Mouse (Mus musculus) neural tube, embryonic 13.5 days (tissue): ENCODE measurements around the gene Phka1. TPM values are rescaled to one million over a fixed set of nuclear protein-coding genes. Genes with fewer than 3 reads are reported as not detected.
"Not testable (repeated sequence)": the region's sequence is repeated elsewhere in the genome, so short reads cannot be mapped to it uniquely, and the experiment has no call there.

Source experiments
- ATAC-seq: fragments of 200-750 bp; cut with Nextera tagmentation; 2 replicates; pipeline ENCODE4 v1.8.0; 2017; ENCODE audit warnings: low read depth, mild to moderate bottlenecking, moderate TSS enrichment, moderate library complexity
- H3K27ac ChIP-seq: fragments of 300-500 bp; sonication (generic); replicated peaks from 2 replicates; pipeline ENCODE4 v1.5.1; 2015; ENCODE audit warnings: moderate library complexity, mild to moderate bottlenecking, inconsistent platforms
- H3K27me3 ChIP-seq: fragments of 300-500 bp; sonication (generic); 2 replicates; pipeline ENCODE4 v1.6.1; 2015; ENCODE audit warnings: mild to moderate bottlenecking, inconsistent platforms
- H3K36me3 ChIP-seq: fragments of 300-500 bp; sonication (generic); 2 replicates; pipeline ENCODE4 v1.6.1; 2015; ENCODE audit warnings: mild to moderate bottlenecking, inconsistent platforms
- H3K4me1 ChIP-seq: fragments of 300-500 bp; sonication (generic); replicated peaks from 2 replicates; pipeline ENCODE4 v1.6.1; 2015; ENCODE audit warnings: inconsistent platforms
- H3K4me2 ChIP-seq: fragments of 300-500 bp; sonication (generic); 2 replicates; pipeline ENCODE4 v1.6.1; 2015; ENCODE audit warnings: inconsistent platforms, mild to moderate bottlenecking, moderate library complexity
- H3K4me3 ChIP-seq: fragments of 300-500 bp; sonication (generic); 2 replicates; pipeline ENCODE4 v1.5.1; 2015; ENCODE audit warnings: mild to moderate bottlenecking, inconsistent platforms
- H3K9ac ChIP-seq: fragments of 300-500 bp; sonication (generic); 2 replicates; pipeline ENCODE4 v1.6.1; 2015; ENCODE audit warnings: moderate library complexity, mild to moderate bottlenecking, inconsistent platforms
- H3K9me3 ChIP-seq: fragments of 300-500 bp; sonication (generic); 2 replicates; pipeline ENCODE4 v1.6.1; 2016; ENCODE audit warnings: inconsistent platforms
- WGBS: fragments of 180-500 bp; shearing (Covaris S2); methylation state at CpG from one replicate; pipeline ENCODE4 v1.1.7; 2015; 5-methylcytosine and 5-hydroxymethylcytosine counted together
- polyA plus RNA-seq: library from polyadenylated mRNA; unstranded; fragments of >200 nt; fragmentation: Nextera tagmentation; extraction: Ambion mirVana; gene quantifications from 2 replicates; pipeline ENCODE4 v1.2.1, GENCODE M21; 2015

Phka1 gene
- polyA plus RNA-seq, result 7.0 and 7.6 TPM in 2 replicates

GRCm38 (mm10) chrX:102643823-102644572 lies at the start of gene Phka1:
Phka1 (minus strand) TSS chrX:102644246.
- peak within 1 kb of the TSS; percentile 54 for H3K4me3 ChIP-seq
- no peak within 1 kb of the TSS for H3K27ac ChIP-seq
- no peaks in the 10 kb centered on the region for H3K9me3 ChIP-seq
- peak; percentile 93 for ATAC-seq
- H3K4me2 ChIP-seq, result peak within 1 kb of the TSS; percentile 62
- 22% methylated on average over 60 of the region's 60 CpGs for WGBS
- peaks cover 36% of the 10 kb centered on the region for H3K27me3 ChIP-seq
- H3K36me3 ChIP-seq, result no peaks in the 10 kb centered on the region
- H3K9ac ChIP-seq, result peak within 1 kb of the TSS; percentile 70
- peaks cover 8% of the 10 kb centered on the region; the same call in 1 of the 2 replicates for H3K4me1 ChIP-seq

DNA sequence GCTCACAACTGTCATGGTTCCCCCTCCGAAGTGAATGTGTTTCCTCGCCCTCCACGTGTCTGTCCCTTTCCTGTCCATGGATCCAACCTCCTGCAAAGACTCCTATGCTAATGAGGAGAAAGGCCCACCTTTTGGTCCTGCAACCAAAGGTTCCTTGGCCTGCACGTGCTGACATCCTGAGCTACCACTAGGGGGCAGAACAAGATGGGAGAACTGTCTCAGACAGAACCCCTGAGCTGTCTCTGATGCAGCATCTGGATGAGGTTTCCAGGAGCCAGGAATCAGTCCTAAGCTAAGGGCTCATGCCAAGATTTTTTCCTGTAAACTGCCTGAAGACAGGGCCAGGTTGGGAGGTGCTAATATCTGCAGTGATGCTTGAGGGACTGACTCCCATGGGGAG lies 45.2 kb upstream of the Phka1 start:
- not testable (repeated sequence) for H3K36me3 ChIP-seq, H3K4me3 ChIP-seq, H3K9ac ChIP-seq, H3K9me3 ChIP-seq, H3K27ac ChIP-seq, H3K4me1 ChIP-seq, H3K4me2 ChIP-seq, H3K27me3 ChIP-seq
- WGBS, result 21% methylated on average over 4 of the region's 4 CpGs
- ATAC-seq, result peak; percentile 56; the same call in 1 of the 2 replicates

GRCm38 (mm10) chrX:102686872-102687271 lies 42.8 kb upstream of the Phka1 start, which contains the start of gene Gm3880:
Gm3880 (minus strand) TSS chrX:102686972.
- H3K36me3 ChIP-seq, H3K27ac ChIP-seq: not testable (repeated sequence)
- 94% methylated on average over 5 of the region's 5 CpGs for WGBS

DNA sequence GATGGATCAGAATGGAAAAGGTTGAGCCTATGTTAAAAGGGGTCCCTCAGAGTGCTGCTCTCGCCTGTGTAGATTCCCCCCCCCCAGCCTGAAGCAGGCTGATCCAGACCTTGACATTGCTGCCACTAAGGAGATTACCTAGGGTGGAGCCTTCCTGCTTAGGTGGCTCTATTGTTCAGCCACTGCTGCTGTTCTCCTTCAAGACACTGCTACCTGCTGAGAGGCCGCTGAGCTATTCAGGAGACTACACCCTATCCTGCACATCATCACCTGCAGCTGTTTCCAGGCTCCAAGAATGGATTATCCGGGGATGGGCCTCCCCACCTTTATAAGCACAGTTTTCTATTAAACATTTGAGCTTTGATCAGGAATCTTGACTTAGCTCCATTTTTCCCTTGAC lies 40.7 kb upstream of the Phka1 start:
- not testable (repeated sequence) for ATAC-seq, H3K36me3 ChIP-seq, H3K9ac ChIP-seq, H3K4me1 ChIP-seq, H3K4me2 ChIP-seq, H3K9me3 ChIP-seq, H3K27me3 ChIP-seq, H3K4me3 ChIP-seq, H3K27ac ChIP-seq
- WGBS, result 56% methylated on average over 3 of the region's 3 CpGs

More at GRCm38 (mm10) chrX:102686872-102687271, 42.8 kb upstream of the Phka1 start, which contains the start of gene Gm3880:
- not testable (repeated sequence) for H3K9ac ChIP-seq, H3K9me3 ChIP-seq, H3K4me3 ChIP-seq, H3K27me3 ChIP-seq, H3K4me1 ChIP-seq, H3K4me2 ChIP-seq, ATAC-seq

DNA sequence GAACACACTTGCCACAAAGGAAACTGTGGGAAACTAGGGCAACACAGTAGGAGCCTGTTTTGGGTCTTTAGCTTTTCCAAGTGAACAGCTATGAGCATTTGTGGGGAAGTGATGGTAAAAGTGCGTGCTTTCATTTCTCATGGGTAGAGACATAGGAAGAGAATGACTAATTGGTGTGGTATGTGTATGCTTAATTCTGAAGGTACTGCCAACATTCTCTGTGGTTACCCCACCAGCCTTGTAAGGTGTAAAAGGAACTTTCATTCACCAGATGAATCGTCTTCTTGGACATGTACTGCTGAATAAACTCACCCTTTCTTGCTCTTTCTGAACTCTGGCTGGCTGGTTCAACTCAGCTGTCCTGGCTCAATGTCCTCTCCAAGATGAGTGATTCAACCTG lies 22.6 kb upstream of the Phka1 start:
- WGBS, result 85% methylated on average over 2 of the region's 2 CpGs
- Histone ChIP-seq H3K27me3 (no peaks in the 10 kb centered on the region; the same call in 1 of the 2 replicates), H3K4me3 (no peak overlapping the region), H3K36me3 (no peaks in the 10 kb centered on the region), H3K4me1 (no peaks in the 10 kb centered on the region), H3K4me2 (no peak overlapping the region), H3K9me3 (no peaks in the 10 kb centered on the region), H3K27ac (no peak overlapping the region), H3K9ac (no peak overlapping the region)
- ATAC-seq, result no peak

DNA sequence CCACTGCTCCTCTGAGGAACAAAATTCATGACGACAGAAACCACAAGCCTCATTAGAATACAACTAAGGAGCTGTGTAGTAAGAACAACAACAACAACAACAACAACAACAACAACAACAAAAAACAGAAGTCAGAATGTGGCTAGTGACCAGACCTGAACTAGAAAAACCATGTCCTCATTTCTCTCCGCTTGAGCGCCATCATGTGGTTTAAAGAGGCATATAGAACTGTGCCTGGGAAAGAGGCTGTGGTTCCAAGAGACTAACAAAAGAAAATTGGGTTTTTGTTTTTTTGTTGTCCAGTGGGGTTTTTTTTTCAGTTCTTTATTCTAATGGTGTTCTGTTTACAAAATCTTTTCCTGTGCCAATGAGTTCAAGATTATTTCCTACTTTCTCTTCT lies 16.7 kb upstream of the Phka1 start:
- no peak for ATAC-seq
- Histone ChIP-seq H3K36me3 (no peaks in the 10 kb centered on the region), H3K9me3 (no peaks in the 10 kb centered on the region), H3K9ac (no peak overlapping the region), H3K27ac (no peak overlapping the region), H3K4me1 (no peaks in the 10 kb centered on the region), H3K4me3 (no peak overlapping the region), H3K4me2 (no peak overlapping the region), H3K27me3 (no peaks in the 10 kb centered on the region)
- 14% methylated on average over 3 of the region's 3 CpGs for WGBS

GRCm38 (mm10) chrX:102645691-102646090 lies 1.6 kb upstream of the Phka1 start:
- Histone ChIP-seq H3K27me3 (peaks cover 36% of the 10 kb centered on the region), H3K27ac (no peak overlapping the region), H3K4me1 (peaks cover 8% of the 10 kb centered on the region; the same call in 1 of the 2 replicates), H3K9ac (no peak overlapping the region), H3K9me3 (no peaks in the 10 kb centered on the region), H3K4me3 (no peak overlapping the region), H3K4me2 (no peak overlapping the region), H3K36me3 (no peaks in the 10 kb centered on the region)
- WGBS, result 97% methylated on average over 1 of the region's 1 CpGs
- ATAC-seq, result no peak

DNA sequence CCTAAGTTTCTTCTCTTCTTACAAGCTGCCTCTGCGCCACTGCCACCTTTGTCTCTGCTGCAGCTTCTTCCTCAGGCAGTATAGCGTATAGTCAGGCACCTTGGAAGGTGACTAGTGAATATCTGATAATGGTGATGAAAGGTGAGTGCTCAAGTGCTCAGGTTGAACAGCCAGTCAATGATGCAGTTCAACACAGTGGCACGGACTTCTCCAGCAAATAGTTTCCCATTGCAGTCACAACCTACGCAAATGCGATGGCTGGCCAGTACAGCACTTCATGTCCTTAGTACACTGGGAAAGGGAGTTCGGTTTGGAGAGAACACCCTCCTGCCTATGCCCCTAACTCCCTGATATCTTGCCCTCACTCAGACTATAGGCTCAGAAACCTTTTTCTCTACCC lies 1.1 kb upstream of the Phka1 start:
- H3K27ac ChIP-seq, result no peak overlapping the region
- WGBS, result 46% methylated on average over 6 of the region's 6 CpGs
- H3K4me1 ChIP-seq, result peaks cover 8% of the 10 kb centered on the region; the same call in 1 of the 2 replicates
- no peaks in the 10 kb centered on the region for H3K9me3 ChIP-seq
- H3K36me3 ChIP-seq, result no peaks in the 10 kb centered on the region
- H3K9ac ChIP-seq, result no peak overlapping the region
- no peak for ATAC-seq
- peak overlapping the region; percentile 62 for H3K4me2 ChIP-seq
- no peak overlapping the region for H3K4me3 ChIP-seq
- peaks cover 36% of the 10 kb centered on the region for H3K27me3 ChIP-seq

DNA sequence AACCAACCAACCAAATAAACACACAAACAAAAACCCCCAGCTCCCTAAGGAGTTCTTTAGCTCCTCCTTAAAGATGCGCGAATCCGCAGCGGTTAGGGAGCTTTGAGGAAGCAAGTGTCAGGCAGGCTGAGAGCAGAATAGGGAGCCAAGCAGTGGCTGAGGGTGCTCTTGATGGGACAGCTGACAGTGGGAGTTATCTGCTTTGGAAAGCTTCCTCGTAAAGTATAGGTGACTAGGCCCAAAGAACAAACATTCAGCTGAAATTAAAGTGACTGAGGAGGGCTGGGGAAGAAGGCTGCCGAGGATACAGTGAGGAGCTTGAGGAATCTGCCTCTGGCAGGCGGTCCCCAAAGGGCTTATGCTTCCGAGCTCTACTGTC lies 516 bp upstream of the Phka1 start:
- no peaks in the 10 kb centered on the region for H3K36me3 ChIP-seq
- H3K9me3 ChIP-seq, result no peaks in the 10 kb centered on the region
- H3K27ac ChIP-seq, result no peak overlapping the region
- WGBS, result 23% methylated on average over 8 of the region's 8 CpGs
- peaks cover 36% of the 10 kb centered on the region for H3K27me3 ChIP-seq
- peak overlapping the region; percentile 54 for H3K4me3 ChIP-seq
- H3K4me1 ChIP-seq, result peaks cover 8% of the 10 kb centered on the region; the same call in 1 of the 2 replicates
- H3K9ac ChIP-seq, result peak overlapping the region; percentile 70; the same call in 1 of the 2 replicates
- ATAC-seq, result peak; percentile 74
- H3K4me2 ChIP-seq, result peak overlapping the region; percentile 62

- no peaks in the 10 kb centered on the region for H3K36me3 ChIP-seq
- 74% methylated on average over 2 of the region's 2 CpGs for WGBS
- ATAC-seq, result no peak
- no peak overlapping the region for H3K4me3 ChIP-seq
- H3K4me1 ChIP-seq, result no peaks in the 10 kb centered on the region
- 0 out of 2 replicates have a peak, but pooled peaks cover 8% of the 10 kb centered on the region for H3K27me3 ChIP-seq
- H3K4me2 ChIP-seq, result no peak overlapping the region
- H3K9ac ChIP-seq, result no peak overlapping the region
- no peak overlapping the region for H3K27ac ChIP-seq
- H3K9me3 ChIP-seq, result no peaks in the 10 kb centered on the region
Measured at GRCm38 (mm10) chrX:102601269-102601668, 42.8 kb downstream of the Phka1 start.

DNA sequence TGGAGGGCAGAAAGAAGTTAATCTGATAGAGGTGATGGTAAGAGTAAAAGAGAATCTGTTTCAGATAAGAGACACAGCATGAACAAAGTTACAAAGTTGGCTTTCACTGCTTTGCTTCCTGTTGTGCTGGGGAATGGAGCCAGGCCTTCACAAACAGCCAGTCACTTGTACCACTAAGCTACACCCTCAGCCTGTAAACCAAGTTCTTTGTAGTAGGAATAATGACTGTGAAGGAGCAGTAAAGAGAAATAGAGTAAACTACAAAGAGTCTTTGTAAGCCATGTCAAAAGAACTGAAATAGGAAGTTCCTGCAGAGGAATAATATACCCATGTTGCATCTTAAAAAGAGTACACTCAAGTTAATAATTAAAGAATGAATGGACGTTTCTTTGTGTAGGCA lies 55.5 kb downstream of the Phka1 start:
- no peak overlapping the region for H3K4me3 ChIP-seq
- WGBS, result 42% methylated on average over 1 of the region's 1 CpGs
- H3K36me3 ChIP-seq, result no peaks in the 10 kb centered on the region
- no peak overlapping the region for H3K4me2 ChIP-seq
- no peaks in the 10 kb centered on the region for H3K9me3 ChIP-seq
- no peaks in the 10 kb centered on the region for H3K4me1 ChIP-seq
- H3K27ac ChIP-seq, result no peak overlapping the region
- no peak overlapping the region for H3K9ac ChIP-seq
- ATAC-seq, result no peak
- H3K27me3 ChIP-seq, result peaks cover 18% of the 10 kb centered on the region

DNA sequence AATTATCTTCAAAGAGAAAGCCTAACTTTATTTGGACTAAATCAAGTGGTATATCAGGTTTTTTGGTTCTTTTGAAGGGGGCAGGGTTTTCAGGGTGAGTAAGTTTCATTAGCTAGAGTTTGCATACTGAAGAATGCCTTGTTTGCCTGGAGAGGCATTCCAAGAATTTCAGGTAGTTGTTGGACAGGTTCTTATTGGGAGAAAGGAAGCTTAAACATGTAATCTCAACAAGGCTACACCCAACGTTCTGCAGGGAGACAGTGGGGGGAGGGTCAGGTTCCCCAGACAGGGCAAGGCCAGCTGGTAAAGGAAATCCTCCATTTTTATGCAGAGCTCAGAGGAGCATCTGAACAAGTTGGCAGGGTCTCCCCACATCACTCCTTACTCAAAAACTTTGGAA lies 72.9 kb downstream of the Phka1 start:
- Histone ChIP-seq H3K9me3 (no peaks in the 10 kb centered on the region), H3K27me3 (no peaks in the 10 kb centered on the region; the same call in 1 of the 2 replicates), H3K4me3 (no peak overlapping the region), H3K27ac (no peak overlapping the region), H3K9ac (no peak overlapping the region), H3K4me1 (no peaks in the 10 kb centered on the region), H3K4me2 (no peak overlapping the region), H3K36me3 (no peaks in the 10 kb centered on the region)
- WGBS, result 43% methylated on average over 1 of the region's 1 CpGs
- no peak for ATAC-seq
